Mouse (Mus musculus) small intestine, adult 2 months (tissue): ENCODE results near the gene Rasgef1b. TPM values are rescaled to one million over a fixed set of nuclear protein-coding genes. Genes with fewer than 3 reads are reported as not detected.

Experiments
- H3K27ac ChIP-seq: fragments of 200-500 bp; 2 replicates; pipeline ENCODE4 v1.5.1; 2012; ENCODE audit warnings: low read depth, low read length, control low read depth, inconsistent platforms; ENCODE audit not compliant: insufficient read depth
- H3K27me3 ChIP-seq: fragments of 200-500 bp; 2 replicates; pipeline ENCODE4 v1.6.1; 2012; ENCODE audit warnings: mild to moderate bottlenecking, moderate library complexity, low read length, inconsistent platforms; ENCODE audit not compliant: control insufficient read depth, insufficient read depth
- H3K36me3 ChIP-seq: fragments of 200-500 bp; 2 replicates; pipeline ENCODE4 v1.6.1; 2012; ENCODE audit warnings: mild to moderate bottlenecking, low read length, control low read depth, inconsistent platforms; ENCODE audit not compliant: control insufficient read depth, insufficient read depth
- H3K4me1 ChIP-seq: fragments of 200-500 bp; 2 replicates; pipeline ENCODE4 v1.6.1; 2012; ENCODE audit warnings: low read length, inconsistent platforms, mixed read lengths; ENCODE audit not compliant: control insufficient read depth, insufficient read depth, insufficient read length
- H3K4me3 ChIP-seq: fragments of 200-500 bp; 2 replicates; pipeline ENCODE4 v1.5.1; 2012; ENCODE audit warnings: low read depth, mild to moderate bottlenecking, control low read depth, inconsistent platforms, low read length, moderate library complexity
- CTCF ChIP-seq: fragments of 200-500 bp; IDR thresholded peaks from 2 replicates; pipeline ENCODE4 v1.5.1; 2012; ENCODE audit warnings: low read depth, mild to moderate bottlenecking, control low read depth, inconsistent platforms, low read length, moderate library complexity, mixed read lengths; ENCODE audit not compliant: insufficient replicate concordance, insufficient read length; ENCODE audit errors: extremely low read depth
- POLR2A ChIP-seq: fragments of 200-500 bp; IDR thresholded peaks from 2 replicates; pipeline ENCODE4 v1.6.1; 2012; ENCODE audit warnings: low read depth, mild to moderate bottlenecking, control low read depth, inconsistent platforms, low read length, moderate library complexity
- WGBS: fragments of 180-500 bp; shearing (Covaris S2); methylation state at CpG from one replicate; pipeline ENCODE4 v1.1.7; 2018; 5-methylcytosine and 5-hydroxymethylcytosine counted together
- polyA plus RNA-seq: library from polyadenylated mRNA; depleted of rRNA; stranded (reverse); fragments of >200 nt; gene quantifications from 2 replicates; pipeline ENCODE4 v1.2.3, GENCODE M21; 2012

The Rasgef1b gene
- polyA plus RNA-seq, 1 experiment: 16.2 TPM

GRCm38 (mm10) chr5:99541999-99542765 lies 186.7 kb downstream of the Rasgef1b start:
- H3K27ac ChIP-seq: no peak overlapping the region
- no peaks in the 10 kb centered on the region for H3K36me3 ChIP-seq
- 32% methylated on average over 2 of the region's 2 CpGs for WGBS
- TF ChIP-seq POLR2A (no peak), CTCF (no peak)
- H3K27me3 ChIP-seq: no peaks in the 10 kb centered on the region
- peaks cover 7% of the 10 kb centered on the region; the same call in 1 of the 2 replicates for H3K4me1 ChIP-seq
- H3K4me3 ChIP-seq: no peak overlapping the region

DNA sequence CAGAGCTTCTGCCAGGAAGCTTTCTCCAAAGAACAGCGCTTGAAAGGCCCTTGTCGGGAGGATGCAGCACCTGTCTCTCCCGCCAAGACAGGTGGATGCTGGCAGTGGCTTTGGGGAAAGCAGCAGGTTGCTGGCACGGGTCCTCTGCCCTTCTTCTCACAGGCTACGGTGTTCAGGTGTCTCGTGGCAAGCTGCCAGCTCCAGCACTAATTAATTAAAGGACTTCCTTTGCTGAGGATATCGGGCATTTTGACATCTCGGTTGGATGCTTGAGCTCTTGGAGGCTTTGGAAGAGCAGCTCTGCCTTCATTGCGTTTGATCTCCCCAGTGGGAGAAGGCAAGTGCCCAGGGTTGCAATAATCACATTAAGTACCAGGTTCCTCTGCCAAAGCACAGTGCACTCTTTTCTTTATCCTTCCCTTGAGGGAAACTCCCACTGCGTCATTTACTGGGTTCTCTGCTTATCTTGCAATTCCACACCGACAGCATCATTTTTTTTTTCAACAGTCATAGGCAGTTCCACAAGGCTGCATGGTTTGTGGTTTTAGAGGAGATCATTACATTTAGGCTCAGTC lies 187.5 kb downstream of the Rasgef1b start:
- WGBS: 17% methylated on average over 11 of the region's 11 CpGs
- no peaks in the 10 kb centered on the region for H3K27me3 ChIP-seq
- TF ChIP-seq CTCF (no peak), POLR2A (no peak)

GRCm38 (mm10) chr5:99533416-99533815 lies 195.4 kb downstream of the Rasgef1b start:
- no peaks in the 10 kb centered on the region for H3K27me3 ChIP-seq
- H3K4me1 ChIP-seq: no peaks in the 10 kb centered on the region
- H3K36me3 ChIP-seq: no peaks in the 10 kb centered on the region
- no peak overlapping the region for H3K27ac ChIP-seq
- WGBS: 68% methylated on average over 7 of the region's 7 CpGs
- no peak for TF ChIP-seq POLR2A
- TF ChIP-seq CTCF: no peak
- H3K4me3 ChIP-seq: no peak overlapping the region

More for the DNA sequence above, 187.5 kb downstream of the Rasgef1b start:
- Histone ChIP-seq H3K27ac (no peak overlapping the region), H3K36me3 (no peaks in the 10 kb centered on the region), H3K4me1 (peaks cover 7% of the 10 kb centered on the region; the same call in 1 of the 2 replicates), H3K4me3 (peak overlapping the region; percentile 27)

GRCm38 (mm10) chr5:99526797-99527201 lies 202.1 kb downstream of the Rasgef1b start:
- no peaks in the 10 kb centered on the region for H3K36me3 ChIP-seq
- no peaks in the 10 kb centered on the region for H3K27me3 ChIP-seq
- TF ChIP-seq CTCF: no peak
- TF ChIP-seq POLR2A: no peak
- 26% methylated on average over 7 of the region's 7 CpGs for WGBS
- H3K4me3 ChIP-seq: no peak overlapping the region
- H3K4me1 ChIP-seq: peaks cover 3% of the 10 kb centered on the region; the same call in 1 of the 2 replicates
- H3K27ac ChIP-seq: peak overlapping the region; percentile 41

DNA sequence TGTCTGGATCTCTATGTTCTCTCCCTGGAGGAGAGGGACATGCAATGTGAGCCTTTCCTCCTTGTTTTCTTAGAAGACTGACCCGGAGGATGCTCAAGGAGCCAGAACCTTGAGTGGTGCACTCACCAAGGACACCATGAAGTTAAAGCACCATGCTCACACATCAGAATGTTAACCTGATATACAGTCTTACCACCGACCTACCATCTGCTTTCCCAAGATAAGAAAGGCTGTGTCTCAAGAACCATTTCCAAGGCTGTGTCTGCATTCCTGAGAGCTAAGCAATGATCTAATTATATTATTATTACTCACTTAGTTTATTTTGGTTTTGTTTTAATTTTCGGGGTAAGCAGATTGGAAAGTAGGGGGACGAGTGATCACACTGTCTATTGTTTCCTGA lies 203.2 kb downstream of the Rasgef1b start:
- Histone ChIP-seq H3K4me3 (no peak overlapping the region), H3K4me1 (peaks cover 3% of the 10 kb centered on the region; the same call in 1 of the 2 replicates), H3K36me3 (no peaks in the 10 kb centered on the region), H3K27me3 (no peaks in the 10 kb centered on the region), H3K27ac (no peak overlapping the region)
- TF ChIP-seq POLR2A (no peak), CTCF (no peak)
- 81% methylated on average over 4 of the region's 4 CpGs for WGBS

- WGBS: 66% methylated on average over 8 of the region's 8 CpGs
- H3K4me1 ChIP-seq: peaks cover 3% of the 10 kb centered on the region; the same call in 1 of the 2 replicates
- no peaks in the 10 kb centered on the region for H3K27me3 ChIP-seq
- TF ChIP-seq POLR2A (no peak), CTCF (no peak)
- H3K36me3 ChIP-seq: no peaks in the 10 kb centered on the region
- H3K27ac ChIP-seq: no peak overlapping the region
- H3K4me3 ChIP-seq: no peak overlapping the region
These were observed 206.1 kb downstream of the Rasgef1b start for GRCm38 (mm10) chr5:99522571-99523269.

DNA sequence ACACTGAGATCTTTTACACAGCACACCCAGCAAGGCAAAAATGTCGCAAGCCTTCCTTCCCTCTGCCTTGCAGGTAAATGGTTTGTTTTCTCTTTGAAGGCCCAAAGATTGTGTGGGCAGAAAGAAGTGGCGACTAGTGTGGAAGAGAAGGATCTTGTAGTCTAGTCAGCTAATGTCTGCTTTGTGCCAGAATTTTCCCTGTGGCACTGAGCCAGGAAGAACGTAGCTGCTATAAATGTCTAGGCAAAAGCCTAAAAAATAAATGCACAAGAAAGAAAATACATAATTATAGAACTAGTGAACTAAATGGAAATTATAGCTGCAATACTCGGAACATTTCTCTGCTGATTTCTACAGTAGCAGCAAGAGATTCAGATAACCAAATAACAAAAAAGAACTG lies 207.5 kb downstream of the Rasgef1b start:
- Histone ChIP-seq H3K4me1 (no peaks in the 10 kb centered on the region), H3K27ac (no peak overlapping the region), H3K27me3 (no peaks in the 10 kb centered on the region), H3K36me3 (no peaks in the 10 kb centered on the region), H3K4me3 (no peak overlapping the region)
- TF ChIP-seq POLR2A: no peak
- TF ChIP-seq CTCF: no peak
- 60% methylated on average over 4 of the region's 4 CpGs for WGBS
